In the genomic region with DNA sequence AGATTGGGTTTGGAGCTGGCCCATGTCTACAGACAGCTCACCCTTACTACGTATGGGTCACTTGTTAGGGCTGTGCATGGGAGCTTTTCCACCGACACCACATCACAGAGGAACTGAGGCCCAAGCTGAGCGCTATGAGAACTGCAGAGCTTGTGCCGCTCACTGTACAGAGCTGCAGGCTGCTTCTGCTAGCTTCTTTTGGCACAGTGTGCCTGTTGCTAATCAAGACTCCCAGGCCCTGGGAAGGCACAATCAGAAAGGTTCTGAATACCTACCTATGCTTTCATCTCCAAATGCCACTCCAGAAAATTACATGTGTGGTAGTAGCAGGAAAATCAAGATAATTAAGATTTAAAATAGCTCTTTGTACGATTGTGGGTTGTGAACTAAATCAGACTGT, we compare ENCODE assay signal across 20 mouse cellular contexts.
DNase-seq lines count a peak whose midpoint lies in the region; ATAC-seq and TF ChIP-seq lines count a peak whose summit lies in the region.
"Had no signal": no experiment of that assay in that cellular context is flagged by ENCODE, and none has a peak within 500 bp of the region (broad histone marks: within the 10 kb centered on the region; RNA-seq: fewer than 3 reads in every experiment).

No protein-coding gene starts in this region.

- H3K4me1 ChIP-seq in forebrain, embryonic 13.5 days, result no peaks in the 10 kb centered on the region
- H3K4me1 ChIP-seq in forebrain, embryonic 10.5 days, result no peaks in the 10 kb centered on the region; the same call in 1 of the 2 replicates
- H3K4me1 ChIP-seq: embryonic facial prominence, embryonic 13.5 days; hindbrain, embryonic 15.5 days had no signal

- H3K4me2 ChIP-seq in forebrain, embryonic 13.5 days, result no peak overlapping the region
- H3K4me2 ChIP-seq: embryonic facial prominence, embryonic 13.5 days; heart, embryonic 13.5 days; hindbrain, embryonic 15.5 days had no signal

- H3K36me3 ChIP-seq in forebrain, embryonic 13.5 days (ENCODE audit: poor library complexity, severe bottlenecking), result no peaks in the 10 kb centered on the region
- H3K36me3 ChIP-seq in forebrain, embryonic 10.5 days (replicated peaks), result no peaks in the 10 kb centered on the region
- H3K36me3 ChIP-seq: embryonic facial prominence, embryonic 13.5 days; G1E; heart, embryonic 13.5 days; hindbrain, embryonic 15.5 days had no signal

- TF ChIP-seq CTCF in layer of hippocampus, adult 2 months (conservative IDR thresholded peaks at IDR 0.05), result no peak

- 82% methylated on average over 5 of the region's 5 CpGs for WGBS in forebrain, embryonic 13.5 days
- 79% methylated on average over 5 of the region's 5 CpGs for WGBS in forebrain, embryonic 10.5 days

- no peak overlapping the region for H3K4me3 ChIP-seq in forebrain, embryonic 13.5 days
- H3K4me3 ChIP-seq in forebrain, embryonic 10.5 days, result no peak overlapping the region
- no peak overlapping the region for H3K4me3 ChIP-seq in layer of hippocampus, adult 2 months
- H3K4me3 ChIP-seq: embryonic facial prominence, embryonic 13.5 days; gastrocnemius, adult 2 months; heart, embryonic 13.5 days; hindbrain, embryonic 15.5 days had no signal

- no peak overlapping the region for H3K27ac ChIP-seq in forebrain, embryonic 13.5 days
- no peak overlapping the region for H3K27ac ChIP-seq in forebrain, embryonic 10.5 days
- H3K27ac ChIP-seq in layer of hippocampus, adult 2 months, result peak overlapping the region; percentile 61
- H3K27ac ChIP-seq: embryonic facial prominence, embryonic 13.5 days; gastrocnemius, adult 2 months; heart, embryonic 13.5 days; hindbrain, embryonic 15.5 days had no signal

- no peak overlapping the region for H3K9ac ChIP-seq in forebrain, embryonic 13.5 days
- H3K9ac ChIP-seq: embryonic facial prominence, embryonic 13.5 days; heart, embryonic 13.5 days; hindbrain, embryonic 15.5 days had no signal

- H3K27me3 ChIP-seq in forebrain, embryonic 13.5 days, result no peaks in the 10 kb centered on the region
- no peaks in the 10 kb centered on the region for H3K27me3 ChIP-seq in forebrain, embryonic 10.5 days (ENCODE audit: poor library complexity, severe bottlenecking)
- H3K27me3 ChIP-seq: embryonic facial prominence, embryonic 13.5 days; heart, embryonic 13.5 days; hindbrain, embryonic 15.5 days had no signal

- peak; percentile 50; the same call in 1 of the 2 replicates for ATAC-seq in forebrain, embryonic 13.5 days
- ATAC-seq: CD4-positive, CD25-positive, alpha-beta regulatory T cell, adult 4 months had no signal

- DNase-seq in forebrain, embryonic 10.5 days (ENCODE audit: extremely low spot score, low spot score), result no peak
- no peak for DNase-seq in layer of hippocampus, adult 2 months (ENCODE audit: low spot score in 2 of 2)
- DNase-seq in layer of hippocampus, postnatal 36 days, result no peak
- peak; percentile 36 to 53 for DNase-seq in right cerebral cortex, postnatal 10 days (ENCODE audit: low spot score in 2 of 2)
- DNase-seq in right cerebral cortex, adult 2 months (ENCODE audit: low spot score in 2 of 2), result no peak
- no peak for DNase-seq in kidney, adult 11 months
- DNase-seq: adrenal gland, postnatal 10 days; B cell, adult 2 months; cerebellum, adult 18-20 months; cerebellum, adult 9-11 months; cerebellum, postnatal 36 days; gastrocnemius, adult 2 months; gastrocnemius, postnatal 36 days; heart, postnatal 36 days had no signal

- H3K9me3 ChIP-seq in forebrain, embryonic 13.5 days (replicated peaks), result no peaks in the 10 kb centered on the region
- H3K9me3 ChIP-seq in forebrain, embryonic 10.5 days, result no peaks in the 10 kb centered on the region
- H3K9me3 ChIP-seq: embryonic facial prominence, embryonic 13.5 days; heart, embryonic 13.5 days; hindbrain, embryonic 15.5 days had no signal

Comparison
In these comparisons a context has a peak if more than half of its experiments do, and no peak if none do; other contexts are left out.
1. DNase-seq: peak in right cerebral cortex, postnatal 10 days (2 of 2); none in forebrain, embryonic 10.5 days (single experiment), layer of hippocampus, adult 2 months (0 of 2), layer of hippocampus, postnatal 36 days (0 of 2), right cerebral cortex, adult 2 months (0 of 2) and kidney, adult 11 months (single experiment).